Mouse (Mus musculus): ENCODE measurements around the gene Dnajb3. TPM values are rescaled to one million over a fixed set of nuclear protein-coding genes. Genes with fewer than 3 reads are reported as not detected.

The Dnajb3 gene
- polyA plus RNA-seq, 1 experiment = 1.3 TPM

- Histone ChIP-seq H3K4me1 (ENCODE audit: control insufficient read depth, insufficient read depth, insufficient read length) (no peaks in the 10 kb centered on the region), H3K27me3 (ENCODE audit: control insufficient read depth, insufficient read depth, low read length) (no peaks in the 10 kb centered on the region), H3K36me3 (ENCODE audit: control insufficient read depth, insufficient read depth, low read length) (no peaks in the 10 kb centered on the region), H3K27ac (ENCODE audit: insufficient read depth, low read length) (no peak overlapping the region), H3K4me3 (ENCODE audit: extremely low read depth, insufficient read depth, insufficient read length) (no peak overlapping the region)
- DNase-seq (ENCODE audit: low read depth in 1 of 2, low spot score in 2 of 2) = no peak
- 67% methylated on average over 14 of the region's 14 CpGs for WGBS
- no peak for TF ChIP-seq CTCF (IDR thresholded peaks at IDR 0.05; ENCODE audit: extremely low read depth, insufficient read depth, insufficient read length, insufficient replicate concordance)
- no peak for TF ChIP-seq POLR2A (IDR thresholded peaks at IDR 0.05; ENCODE audit: low read depth, low read length)
These were observed 28.1 kb upstream of the Dnajb3 start for GRCm38 (mm10) chr1:88233421-88234247.

- H3K27me3 ChIP-seq (ENCODE audit: control insufficient read depth, insufficient read depth, low read length) = no peaks in the 10 kb centered on the region
- no peaks in the 10 kb centered on the region for H3K4me1 ChIP-seq (ENCODE audit: control insufficient read depth, insufficient read depth, insufficient read length)
- TF ChIP-seq POLR2A (IDR thresholded peaks at IDR 0.05; ENCODE audit: low read depth, low read length) (no peak), CTCF (IDR thresholded peaks at IDR 0.05; ENCODE audit: extremely low read depth, insufficient read depth, insufficient read length, insufficient replicate concordance) (no peak)
- H3K36me3 ChIP-seq (ENCODE audit: control insufficient read depth, insufficient read depth, low read length) = no peaks in the 10 kb centered on the region
- no peak for DNase-seq (ENCODE audit: low read depth in 1 of 2, low spot score in 2 of 2)
- 53% methylated on average over 3 of the region's 3 CpGs for WGBS
- H3K4me3 ChIP-seq (ENCODE audit: extremely low read depth, insufficient read depth, insufficient read length) = no peak overlapping the region
- no peak overlapping the region for H3K27ac ChIP-seq (ENCODE audit: insufficient read depth, low read length)
These were observed 27.2 kb upstream of the Dnajb3 start for GRCm38 (mm10) chr1:88232664-88233380.

GRCm38 (mm10) chr1:88231803-88232499, 26.4 kb upstream of the Dnajb3 start:
- H3K4me3 ChIP-seq (ENCODE audit: extremely low read depth, insufficient read depth, insufficient read length) = no peak overlapping the region
- whole genome bisulfite sequencing = 68% methylated on average over 7 of the region's 7 CpGs
- DNase-seq (ENCODE audit: low read depth in 1 of 2, low spot score in 2 of 2) = no peak
- no peaks in the 10 kb centered on the region for H3K4me1 ChIP-seq (ENCODE audit: control insufficient read depth, insufficient read depth, insufficient read length)
- H3K36me3 ChIP-seq (ENCODE audit: control insufficient read depth, insufficient read depth, low read length) = no peaks in the 10 kb centered on the region
- no peaks in the 10 kb centered on the region for H3K27me3 ChIP-seq (ENCODE audit: control insufficient read depth, insufficient read depth, low read length)
- H3K27ac ChIP-seq (ENCODE audit: insufficient read depth, low read length) = no peak overlapping the region
- TF ChIP-seq CTCF (IDR thresholded peaks at IDR 0.05; ENCODE audit: extremely low read depth, insufficient read depth, insufficient read length, insufficient replicate concordance) = no peak
- no peak for TF ChIP-seq POLR2A (IDR thresholded peaks at IDR 0.05; ENCODE audit: low read depth, low read length)

- H3K36me3 ChIP-seq (ENCODE audit: control insufficient read depth, insufficient read depth, low read length) = no peaks in the 10 kb centered on the region
- H3K27me3 ChIP-seq (ENCODE audit: control insufficient read depth, insufficient read depth, low read length) = no peaks in the 10 kb centered on the region
- no peak for DNase-seq (ENCODE audit: low read depth in 1 of 2, low spot score in 2 of 2)
- 76% methylated on average over 6 of the region's 6 CpGs for WGBS
- no peaks in the 10 kb centered on the region for H3K4me1 ChIP-seq (ENCODE audit: control insufficient read depth, insufficient read depth, insufficient read length)
- TF ChIP-seq POLR2A (IDR thresholded peaks at IDR 0.05; ENCODE audit: low read depth, low read length) (no peak), CTCF (IDR thresholded peaks at IDR 0.05; ENCODE audit: extremely low read depth, insufficient read depth, insufficient read length, insufficient replicate concordance) (no peak)
- no peak overlapping the region for H3K27ac ChIP-seq (ENCODE audit: insufficient read depth, low read length)
- H3K4me3 ChIP-seq (ENCODE audit: extremely low read depth, insufficient read depth, insufficient read length) = no peak overlapping the region
These were observed 25.6 kb upstream of the Dnajb3 start for GRCm38 (mm10) chr1:88230981-88231802.

- DNase-seq (ENCODE audit: low read depth in 1 of 2, low spot score in 2 of 2) = no peak
- Histone ChIP-seq H3K27ac (ENCODE audit: insufficient read depth, low read length) (no peak overlapping the region), H3K36me3 (ENCODE audit: control insufficient read depth, insufficient read depth, low read length) (no peaks in the 10 kb centered on the region), H3K4me1 (ENCODE audit: control insufficient read depth, insufficient read depth, insufficient read length) (no peaks in the 10 kb centered on the region), H3K27me3 (ENCODE audit: control insufficient read depth, insufficient read depth, low read length) (no peaks in the 10 kb centered on the region), H3K4me3 (ENCODE audit: extremely low read depth, insufficient read depth, insufficient read length) (no peak overlapping the region)
- 72% methylated on average over 7 of the region's 7 CpGs for WGBS
- TF ChIP-seq CTCF (IDR thresholded peaks at IDR 0.05; ENCODE audit: extremely low read depth, insufficient read depth, insufficient read length, insufficient replicate concordance) = no peak
- no peak for TF ChIP-seq POLR2A (IDR thresholded peaks at IDR 0.05; ENCODE audit: low read depth, low read length)
These were observed 24.8 kb upstream of the Dnajb3 start for GRCm38 (mm10) chr1:88230421-88230820.

GRCm38 (mm10) chr1:88229986-88230385, 24.4 kb upstream of the Dnajb3 start:
- Histone ChIP-seq H3K4me1 (ENCODE audit: control insufficient read depth, insufficient read depth, insufficient read length) (no peaks in the 10 kb centered on the region), H3K36me3 (ENCODE audit: control insufficient read depth, insufficient read depth, low read length) (no peaks in the 10 kb centered on the region), H3K27me3 (ENCODE audit: control insufficient read depth, insufficient read depth, low read length) (no peaks in the 10 kb centered on the region), H3K27ac (ENCODE audit: insufficient read depth, low read length) (no peak overlapping the region), H3K4me3 (ENCODE audit: extremely low read depth, insufficient read depth, insufficient read length) (no peak overlapping the region)
- 85% methylated on average over 5 of the region's 5 CpGs for WGBS
- TF ChIP-seq POLR2A (IDR thresholded peaks at IDR 0.05; ENCODE audit: low read depth, low read length) (no peak), CTCF (IDR thresholded peaks at IDR 0.05; ENCODE audit: extremely low read depth, insufficient read depth, insufficient read length, insufficient replicate concordance) (no peak)
- DNase-seq (ENCODE audit: low read depth in 1 of 2, low spot score in 2 of 2) = no peak

All from spleen, adult 2 months (tissue).